Mouse (Mus musculus) left cerebral cortex, postnatal 10 days (tissue): Measurements from ENCODE around the gene Defa23. TPM values are rescaled to one million over a fixed set of nuclear protein-coding genes. Genes with fewer than 3 reads are reported as not detected.
"Not testable (repeated sequence)": the region's sequence is repeated elsewhere in the genome, so short reads cannot be mapped to it uniquely, and the experiment has no call there.

Experiments
- DNase-seq, 2 experiments: peaks; one replicate each; pipeline ENCODE4 v3.0.0; 2021 to 2022; ENCODE audit warnings: low spot score in 2 of 2, mixed read lengths in 1 of 2; ENCODE audit errors: extremely low spot score in 1 of 2
- intact Hi-C: fragments of 180-260 bp; cut with DNase I; formaldehyde crosslinking; loops from one replicate; pipeline ENCODE4 v1.15.1; 2025
- total RNA-seq, 2 experiments: library from RNA; stranded (reverse); gene quantifications; 2 replicates each; pipeline ENCODE4 v1.2.3; 2021

Gene Defa23
- total RNA-seq: not detected

GRCm38 (mm10) chr8:21054747-21055146, at the start of gene Defa23:
Defa23 (plus strand) TSS chr8:21055047.
- intact Hi-C loops, DNase-seq: not testable (repeated sequence)

GRCm38 (mm10) chr8:21006801-21007200, 48.0 kb upstream of the Defa23 start:
- intact Hi-C loops: no loop called here
- no peak for DNase-seq

GRCm38 (mm10) chr8:21008578-21008977, 46.3 kb upstream of the Defa23 start:
- intact Hi-C loops, DNase-seq: not testable (repeated sequence)

- intact Hi-C loops: loop anchor here (2.0 kb wide), 1 partner anchor 18 kb away; no protein-coding TSS in a partner anchor
- not testable (repeated sequence) for DNase-seq
These were observed 44.3 kb upstream of the Defa23 start for GRCm38 (mm10) chr8:21010548-21010947.

GRCm38 (mm10) chr8:21025245-21025644, 29.6 kb upstream of the Defa23 start, which contains the start of gene Defa21:
Defa21 (plus strand) TSS chr8:21025545.
- intact Hi-C loops, DNase-seq: not testable (repeated sequence)

GRCm38 (mm10) chr8:21064738-21065137, 9.9 kb downstream of the Defa23 start, which contains the start of gene Defa35:
Defa35 (plus strand) TSS chr8:21065038.
- DNase-seq, intact Hi-C loops: not testable (repeated sequence)

- DNase-seq, intact Hi-C loops: not testable (repeated sequence)
These were observed 29.3 kb downstream of the Defa23 start, which contains the start of gene Defa25 for GRCm38 (mm10) chr8:21084142-21084541. Defa25 (plus strand) TSS chr8:21084442.

- intact Hi-C loops: no loop called here
- no peak for DNase-seq
These were observed 38.3 kb downstream of the Defa23 start for GRCm38 (mm10) chr8:21093106-21093505.

GRCm38 (mm10) chr8:21095950-21096349, 41.1 kb downstream of the Defa23 start, which contains the start of gene Gm14851:
Gm14851 (minus strand) TSS chr8:21096050.
- intact Hi-C loops, DNase-seq: not testable (repeated sequence)

Other genes starting within 250 kb of the Defa23 start
- not detected for gene Defb33, start 162.4 kb upstream of the Defa23 start, total RNA-seq
- gene Gm15056, start 152.4 kb upstream of the Defa23 start, total RNA-seq: not detected
- not detected for gene Gm6040, start 133.0 kb upstream of the Defa23 start, total RNA-seq
- not detected for gene AY761185, start 110.3 kb upstream of the Defa23 start, total RNA-seq
- gene Defa21, start 29.5 kb upstream of the Defa23 start, total RNA-seq: not detected
- not detected for gene Defa35, start 10.0 kb downstream of the Defa23 start, total RNA-seq
- gene Defa25, start 29.4 kb downstream of the Defa23 start, total RNA-seq: not detected
- not detected for gene Gm14851, start 41.0 kb downstream of the Defa23 start, total RNA-seq
- not detected for gene Defa30, start 79.6 kb downstream of the Defa23 start, total RNA-seq
- gene Defa22, start 107.2 kb downstream of the Defa23 start, total RNA-seq: not detected
- not detected for gene Defa31, start 136.6 kb downstream of the Defa23 start, total RNA-seq
- gene Gm15293, start 146.5 kb downstream of the Defa23 start, total RNA-seq: not detected
- not detected for gene Gm15292, start 194.7 kb downstream of the Defa23 start, total RNA-seq